Comparison of ENCODE assay signal across 14 mouse cellular contexts in the genomic region with DNA sequence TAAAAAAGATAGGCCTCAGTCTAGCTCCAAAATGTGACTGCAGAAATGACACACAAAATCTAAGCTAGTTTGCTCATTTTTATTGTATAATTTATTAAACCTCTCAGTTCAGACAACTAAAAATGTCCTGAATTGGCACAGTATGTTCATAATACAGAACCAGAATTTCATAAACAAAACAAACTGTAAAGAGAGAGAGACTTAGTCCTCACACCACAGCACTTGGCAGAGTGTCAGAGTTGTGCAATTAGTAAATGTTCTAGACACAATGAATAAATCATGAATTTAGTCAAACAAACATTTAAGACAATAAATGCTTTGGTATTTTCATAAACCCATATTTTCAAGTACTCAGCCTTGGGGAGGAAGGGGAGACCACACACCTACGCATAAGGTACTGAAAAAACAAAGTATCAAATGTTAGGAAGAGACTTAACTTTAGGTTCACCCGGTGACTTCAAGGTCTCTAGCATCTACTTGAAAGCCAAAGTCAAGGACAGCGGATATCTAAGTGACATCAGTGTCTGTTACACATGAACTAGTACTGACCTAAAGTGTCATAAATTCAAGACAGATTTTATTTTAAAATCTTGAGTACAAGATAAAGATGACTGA. TPM values are rescaled to one million over a fixed set of nuclear protein-coding genes. Genes with fewer than 3 reads are reported as not detected.
DNase-seq lines count a peak whose midpoint lies in the region; ATAC-seq and TF ChIP-seq lines count a peak whose summit lies in the region.
"Had no signal": no experiment of that assay in that cellular context is flagged by ENCODE, and none has a peak within 500 bp of the region (broad histone marks: within the 10 kb centered on the region; RNA-seq: fewer than 3 reads in every experiment).

No protein-coding gene starts in this region.

- no peaks in the 10 kb centered on the region for H3K9me3 ChIP-seq in kidney, postnatal 0 days (replicated peaks; ENCODE audit: low read length)
- no peaks in the 10 kb centered on the region for H3K9me3 ChIP-seq in kidney, embryonic 16.5 days (ENCODE audit: low read length)
- H3K9me3 ChIP-seq: heart, embryonic 13.5 days; limb, embryonic 13.5 days; neural tube, embryonic 15.5 days had no signal

- DNase-seq in kidney, postnatal 0 days (ENCODE audit: low spot score) = peak; percentile 70
- DNase-seq in 3T3-L1 (ENCODE audit: low read depth, low spot score) (peak; percentile 38), adipocyte (ENCODE audit: low spot score) (peak; percentile 93)
- DNase-seq in kidney, postnatal 36 days = peak; percentile 55 to 77
- no peak for DNase-seq in heart, adult 11 months
- DNase-seq: cerebellum, adult 9-10 months; embryo, embryonic 11 days; gastrocnemius, postnatal 14 days had no signal

- WGBS in kidney, postnatal 0 days = 43% methylated on average over 3 of the region's 3 CpGs
- WGBS in kidney, embryonic 16.5 days = 52% methylated on average over 3 of the region's 3 CpGs

- H3K4me1 ChIP-seq in kidney, postnatal 0 days (replicated peaks; ENCODE audit: insufficient read depth, low read length) = 0 out of 2 replicates have a peak, but pooled peaks cover 8% of the 10 kb centered on the region
- H3K4me1 ChIP-seq in kidney, embryonic 16.5 days (ENCODE audit: insufficient read depth, low read length) = peaks cover 42% of the 10 kb centered on the region

- H3K27ac ChIP-seq in kidney, postnatal 0 days = no peak overlapping the region
- H3K27ac ChIP-seq in kidney, embryonic 16.5 days (ENCODE audit: low read length) = no peak overlapping the region
- H3K27ac ChIP-seq: heart, embryonic 13.5 days; limb, embryonic 13.5 days; neural tube, embryonic 15.5 days had no signal

- H3K4me3 ChIP-seq in kidney, postnatal 0 days (replicated peaks; ENCODE audit: low read depth, low read length) = no peak overlapping the region
- H3K4me3 ChIP-seq in kidney, embryonic 16.5 days (ENCODE audit: low read length) = no peak overlapping the region
- H3K4me3 ChIP-seq: heart, embryonic 13.5 days; limb, embryonic 13.5 days; neural tube, embryonic 15.5 days had no signal

- no peak overlapping the region for H3K9ac ChIP-seq in kidney, postnatal 0 days (ENCODE audit: low read depth, low read length)
- H3K9ac ChIP-seq in kidney, embryonic 16.5 days (replicated peaks; ENCODE audit: low read length) = no peak overlapping the region
- H3K9ac ChIP-seq: heart, embryonic 13.5 days; limb, embryonic 13.5 days; neural tube, embryonic 15.5 days had no signal

- no peak overlapping the region for H3K4me2 ChIP-seq in kidney, postnatal 0 days (ENCODE audit: low read length)
- H3K4me2 ChIP-seq in kidney, embryonic 16.5 days (replicated peaks; ENCODE audit: low read depth, low read length) = no peak overlapping the region
- H3K4me2 ChIP-seq: heart, embryonic 13.5 days; limb, embryonic 13.5 days; neural tube, embryonic 15.5 days had no signal

- H3K27me3 ChIP-seq in kidney, postnatal 0 days (ENCODE audit: insufficient read depth, low read length) = no peaks in the 10 kb centered on the region
- H3K27me3 ChIP-seq in kidney, embryonic 16.5 days (ENCODE audit: insufficient read depth, low read length) = no peaks in the 10 kb centered on the region
- H3K27me3 ChIP-seq: heart, embryonic 13.5 days; limb, embryonic 13.5 days; neural tube, embryonic 15.5 days had no signal

- ATAC-seq in kidney, postnatal 0 days (replicated peaks; ENCODE audit: low FRiP score, low read depth) = no peak
- ATAC-seq in kidney, embryonic 16.5 days (ENCODE audit: low FRiP score, low TSS enrichment) = no peak
- no peak for ATAC-seq in erythroid progenitor cell, adult 5-6 weeks (replicated peaks; ENCODE audit: low FRiP score, poor library complexity, severe bottlenecking)
- ATAC-seq: intestine, postnatal 0 days had no signal

- no peak for TF ChIP-seq CTCF in kidney, postnatal 0 days (IDR thresholded peaks at IDR 0.05; ENCODE audit: low read depth)

- peaks cover 3% of the 10 kb centered on the region; the same call in 1 of the 2 replicates for H3K36me3 ChIP-seq in kidney, postnatal 0 days (ENCODE audit: insufficient read depth, low read length)
- H3K36me3 ChIP-seq in kidney, embryonic 16.5 days (ENCODE audit: insufficient read depth, low read length) = 0 out of 2 replicates have a peak, but pooled peaks cover under 1% of the 10 kb centered on the region
- H3K36me3 ChIP-seq: neural tube, embryonic 15.5 days had no signal

RNA-seq across cellular contexts. Expression of a gene that starts 52.8 kb away (rescaled TPM):
- 32.4 and 35.3 TPM in 2 replicates for polyA plus RNA-seq in kidney, postnatal 0 days (2015; fragmentation: Nextera tagmentation; extraction: Ambion mirVana)
- 34.6 and 37.4 TPM in 2 replicates for polyA plus RNA-seq in kidney, embryonic 16.5 days (2015; fragmentation: Nextera tagmentation; extraction: Ambion mirVana)
- total RNA-seq in erythroid progenitor cell, adult 5-6 weeks (2015; ENCODE audit: low replicate concordance) = 8.6 and 14.7 TPM in 2 replicates
- total RNA-seq in erythroid progenitor cell, adult 5-6 weeks (2017; ENCODE audit: low replicate concordance) = 6.8 and 8.0 TPM in 2 replicates
